Mouse (Mus musculus) kidney, embryonic 14.5 days (tissue): ENCODE results near the gene Shank1. TPM values are rescaled to one million over a fixed set of nuclear protein-coding genes. Genes with fewer than 3 reads are reported as not detected.

ENCODE experiments used
- ATAC-seq: fragments of 200-750 bp; cut with Nextera tagmentation; 2 replicates; pipeline ENCODE4 v1.8.0; 2017; ENCODE audit warnings: moderate number of reproducible peaks, mild to moderate bottlenecking, moderate TSS enrichment, moderate library complexity; ENCODE audit not compliant: low FRiP score, low TSS enrichment
- H3K27ac ChIP-seq: fragments of 300-500 bp; sonication (generic); 2 replicates; pipeline ENCODE4 v1.5.1; 2014; ENCODE audit warnings: low read depth, mild to moderate bottlenecking, low read length, moderate library complexity, mixed read lengths
- H3K27me3 ChIP-seq: fragments of 300-500 bp; sonication (generic); 2 replicates; pipeline ENCODE4 v1.6.1; 2014; ENCODE audit warnings: mild to moderate bottlenecking, low read length; ENCODE audit not compliant: control insufficient read depth, insufficient read depth
- H3K36me3 ChIP-seq: fragments of 300-500 bp; sonication (generic); 2 replicates; pipeline ENCODE4 v1.6.1; 2014; ENCODE audit warnings: low read length, mixed read lengths; ENCODE audit not compliant: control insufficient read depth, insufficient read depth
- H3K4me1 ChIP-seq: fragments of 300-500 bp; sonication (generic); 2 replicates; pipeline ENCODE4 v1.6.1; 2014; ENCODE audit warnings: low read length, mixed read lengths; ENCODE audit not compliant: control insufficient read depth, insufficient read depth
- H3K4me2 ChIP-seq: fragments of 300-500 bp; sonication (generic); replicated peaks from 2 replicates; pipeline ENCODE4 v1.6.1; 2014; ENCODE audit warnings: low read depth, mild to moderate bottlenecking, low read length
- H3K4me3 ChIP-seq: fragments of 300-500 bp; sonication (generic); 2 replicates; pipeline ENCODE4 v1.5.1; 2014; ENCODE audit warnings: mild to moderate bottlenecking, low read length
- H3K9ac ChIP-seq: fragments of 300-500 bp; sonication (generic); 2 replicates; pipeline ENCODE4 v1.6.1; 2014; ENCODE audit warnings: low read depth, mild to moderate bottlenecking, low read length, moderate library complexity
- H3K9me3 ChIP-seq: fragments of 300-500 bp; sonication (generic); 2 replicates; pipeline ENCODE4 v1.6.1; 2016; ENCODE audit warnings: low read length; ENCODE audit not compliant: control insufficient read depth
- WGBS: fragments of 180-500 bp; shearing (Covaris S2); extraction: QIAGEN DNeasy Blood & Tissue Kit; methylation state at CpG from one replicate; pipeline ENCODE4 v1.1.7; 2014; 5-methylcytosine and 5-hydroxymethylcytosine counted together
- polyA plus RNA-seq: library from polyadenylated mRNA; unstranded; fragments of >200 nt; fragmentation: Nextera tagmentation; extraction: Ambion mirVana; gene quantifications from 2 replicates; pipeline ENCODE4 v1.2.1, GENCODE M21; 2014

Shank1 gene
- polyA plus RNA-seq, 1 experiment from 2014 or later: 1.9 TPM

GRCm38 (mm10) chr7:44373460-44373859 is 63.4 kb downstream of the Shank1 start:
- Histone ChIP-seq H3K27me3 (no peaks in the 10 kb centered on the region), H3K9me3 (no peaks in the 10 kb centered on the region), H3K27ac (no peak overlapping the region), H3K4me3 (peak overlapping the region; percentile 64), H3K4me2 (peak overlapping the region; percentile 84), H3K4me1 (peaks cover 5% of the 10 kb centered on the region; the same call in 1 of the 2 replicates), H3K36me3 (no peaks in the 10 kb centered on the region), H3K9ac (peak overlapping the region; percentile 69; the same call in 1 of the 2 replicates)
- 11% methylated on average over 7 of the region's 7 CpGs for WGBS
- ATAC-seq: peak; percentile 37

GRCm38 (mm10) chr7:44373889-44374652 is 64.0 kb downstream of the Shank1 start:
- no peaks in the 10 kb centered on the region for H3K9me3 ChIP-seq
- H3K27me3 ChIP-seq: no peaks in the 10 kb centered on the region
- WGBS: under 1% methylated on average over 19 of the region's 19 CpGs
- no peaks in the 10 kb centered on the region for H3K36me3 ChIP-seq
- peak; percentile 91 for ATAC-seq
- peak overlapping the region; percentile 69 for H3K9ac ChIP-seq
- H3K4me1 ChIP-seq: peaks cover 5% of the 10 kb centered on the region; the same call in 1 of the 2 replicates
- peak overlapping the region; percentile 55; the same call in 1 of the 2 replicates for H3K27ac ChIP-seq
- peak overlapping the region; percentile 84 for H3K4me2 ChIP-seq
- H3K4me3 ChIP-seq: peak overlapping the region; percentile 64

- ATAC-seq: peak; percentile 38
- H3K9me3 ChIP-seq: no peaks in the 10 kb centered on the region
- peak overlapping the region; percentile 69 for H3K9ac ChIP-seq
- no peaks in the 10 kb centered on the region for H3K36me3 ChIP-seq
- H3K4me3 ChIP-seq: peak overlapping the region; percentile 64
- WGBS: 1% methylated on average over 5 of the region's 5 CpGs
- H3K27ac ChIP-seq: no peak overlapping the region
- H3K27me3 ChIP-seq: no peaks in the 10 kb centered on the region
- peak overlapping the region; percentile 84 for H3K4me2 ChIP-seq
- peaks cover 5% of the 10 kb centered on the region; the same call in 1 of the 2 replicates for H3K4me1 ChIP-seq
Measured at GRCm38 (mm10) chr7:44374756-44375155, 64.7 kb downstream of the Shank1 start.

- Histone ChIP-seq H3K36me3 (no peaks in the 10 kb centered on the region), H3K27me3 (no peaks in the 10 kb centered on the region), H3K4me1 (peaks cover 5% of the 10 kb centered on the region; the same call in 1 of the 2 replicates), H3K27ac (no peak overlapping the region), H3K9me3 (no peaks in the 10 kb centered on the region), H3K4me2 (peak overlapping the region; percentile 84), H3K4me3 (peak overlapping the region; percentile 64; the same call in 1 of the 2 replicates), H3K9ac (peak overlapping the region; percentile 69; the same call in 1 of the 2 replicates)
- WGBS: 5% methylated on average over 10 of the region's 10 CpGs
- no peak for ATAC-seq
Measured at GRCm38 (mm10) chr7:44375207-44375606, 65.2 kb downstream of the Shank1 start.

- WGBS: 63% methylated on average over 3 of the region's 3 CpGs
- no peak overlapping the region for H3K4me2 ChIP-seq
Measured at GRCm38 (mm10) chr7:44375793-44376192, 65.7 kb downstream of the Shank1 start.

GRCm38 (mm10) chr7:44378290-44378689 is 68.2 kb downstream of the Shank1 start:
- Histone ChIP-seq H3K27me3 (no peaks in the 10 kb centered on the region), H3K4me3 (no peak overlapping the region), H3K27ac (no peak overlapping the region), H3K4me2 (no peak overlapping the region), H3K4me1 (peaks cover 5% of the 10 kb centered on the region; the same call in 1 of the 2 replicates), H3K36me3 (no peaks in the 10 kb centered on the region), H3K9me3 (no peaks in the 10 kb centered on the region), H3K9ac (no peak overlapping the region)
- ATAC-seq: no peak
- 47% methylated on average over 4 of the region's 4 CpGs for WGBS

More at GRCm38 (mm10) chr7:44375793-44376192, 65.7 kb downstream of the Shank1 start:
- Histone ChIP-seq H3K4me1 (peaks cover 5% of the 10 kb centered on the region; the same call in 1 of the 2 replicates), H3K4me3 (no peak overlapping the region), H3K9me3 (no peaks in the 10 kb centered on the region), H3K36me3 (no peaks in the 10 kb centered on the region), H3K9ac (no peak overlapping the region), H3K27ac (no peak overlapping the region), H3K27me3 (no peaks in the 10 kb centered on the region)
- no peak for ATAC-seq

GRCm38 (mm10) chr7:44382541-44382940 is 72.5 kb downstream of the Shank1 start:
- H3K9me3 ChIP-seq: no peaks in the 10 kb centered on the region
- H3K4me3 ChIP-seq: no peak overlapping the region
- ATAC-seq: no peak
- no peaks in the 10 kb centered on the region for H3K27me3 ChIP-seq
- WGBS: 79% methylated on average over 12 of the region's 12 CpGs
- peaks cover 2% of the 10 kb centered on the region; the same call in 1 of the 2 replicates for H3K4me1 ChIP-seq
- H3K36me3 ChIP-seq: no peaks in the 10 kb centered on the region
- no peak overlapping the region for H3K27ac ChIP-seq
- no peak overlapping the region for H3K4me2 ChIP-seq
- no peak overlapping the region for H3K9ac ChIP-seq

- Histone ChIP-seq H3K27me3 (no peaks in the 10 kb centered on the region), H3K27ac (no peak within 1 kb of the TSS), H3K9ac (peak within 1 kb of the TSS; percentile 55), H3K36me3 (no peaks in the 10 kb centered on the region), H3K4me1 (peaks cover 2% of the 10 kb centered on the region; the same call in 1 of the 2 replicates), H3K4me2 (peak within 1 kb of the TSS; percentile 74), H3K9me3 (no peaks in the 10 kb centered on the region), H3K4me3 (peak within 1 kb of the TSS; percentile 44)
- WGBS: 0% methylated on average over 17 of the region's 33 CpGs
- peak; percentile 88 for ATAC-seq
Measured at GRCm38 (mm10) chr7:44383980-44384715, 74.1 kb downstream of the Shank1 start, which contains the start of gene Syt3. Gene Syt3, plus strand, starts transcription at chr7:44384102.
